Mouse (Mus musculus) liver (tissue): Measurements from ENCODE around the gene Adcy6.

Experiments used
- DNase-seq: peaks from one replicate; pipeline ENCODE4 v3.0.0-alpha.2; 2020; ENCODE audit warnings: mixed read lengths

Adcy6 gene

GRCm38 (mm10) chr15:98555881-98556280 lies 54.0 kb downstream of the Adcy6 start:
- no peak for DNase-seq

DNA sequence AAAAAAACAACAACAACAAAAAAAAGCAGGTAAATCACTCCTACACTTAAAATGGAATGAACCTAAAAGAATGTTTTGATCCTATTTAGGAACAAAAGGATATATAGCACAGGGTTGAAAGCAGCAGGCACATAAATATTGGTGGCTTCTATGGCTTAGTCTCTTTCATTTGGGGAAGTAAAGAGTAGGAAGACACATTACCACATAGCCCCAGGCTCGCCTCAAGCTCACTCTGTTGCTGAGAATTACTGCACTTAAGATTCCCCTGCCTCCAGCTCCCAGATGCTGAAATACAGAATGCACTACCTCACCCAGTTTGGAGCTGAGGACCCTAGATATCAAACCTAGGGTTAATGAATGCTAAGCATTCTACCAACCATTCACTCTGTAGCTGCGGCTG lies 57.1 kb downstream of the Adcy6 start:
- DNase-seq = no peak

GRCm38 (mm10) chr15:98546843-98547242 lies 63.0 kb downstream of the Adcy6 start:
- DNase-seq = no peak

- DNase-seq = no peak
These were observed 64.7 kb downstream of the Adcy6 start for GRCm38 (mm10) chr15:98545151-98545550.

DNA sequence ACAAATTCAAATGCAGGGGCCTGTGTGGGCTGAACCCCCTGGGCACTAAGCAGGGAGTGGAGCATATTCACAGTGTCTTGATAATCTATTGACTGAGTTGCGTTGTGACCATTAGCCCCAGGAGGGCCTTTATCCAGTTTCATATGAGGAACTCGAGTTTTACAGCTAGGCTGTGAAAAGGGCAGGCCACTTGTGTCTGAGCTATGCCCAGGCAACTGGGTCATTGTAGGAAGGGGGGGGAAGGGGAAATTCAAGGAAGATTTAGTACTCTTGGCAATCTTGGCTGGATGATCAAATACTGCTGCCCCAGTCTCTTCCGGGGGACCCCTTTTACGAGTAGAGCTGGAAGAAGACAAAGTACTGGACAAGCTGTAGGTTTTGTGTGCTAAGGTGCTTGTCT lies 66.5 kb downstream of the Adcy6 start:
- no peak for DNase-seq

GRCm38 (mm10) chr15:98541064-98541463 lies 68.8 kb downstream of the Adcy6 start:
- no peak for DNase-seq
